ENCODE assay signal across 8 mouse cellular contexts in genomic region chr5:73761709-73762108, GRCm38 (mm10).
A peak's percentile ranks its signal among the peaks of the same experiment; 100 is the strongest.
DNase-seq lines count a peak whose midpoint lies in the region; ATAC-seq lines count a peak whose summit lies in the region.

No protein-coding gene starts in this region.

- H3K27me3 ChIP-seq in limb, embryonic 10.5 days (ENCODE audit: low read depth, poor library complexity, severe bottlenecking): no peaks in the 10 kb centered on the region
- H3K27me3 ChIP-seq in neural tube, embryonic 11.5 days (ENCODE audit: control insufficient read depth, insufficient read depth, low read length): no peaks in the 10 kb centered on the region

- ATAC-seq in neural tube, embryonic 11.5 days (ENCODE audit: insufficient read depth, low FRiP score, low TSS enrichment): no peak
- ATAC-seq in megakaryocyte-erythroid progenitor cell, adult 5-6 weeks (replicated peaks; ENCODE audit: low FRiP score, low TSS enrichment, poor library complexity, severe bottlenecking): no peak

- peak; percentile 48 for DNase-seq in adrenal gland, postnatal 14 days
- DNase-seq in embryo, embryonic 9.5 days (ENCODE audit: extremely low spot score): peak; percentile 65
- peak; percentile 81 to 85 for DNase-seq in heart, adult 18-20 months
- peak; percentile 40 for DNase-seq in kidney, adult 9 months
- peak; percentile 86 for DNase-seq in limb, embryonic 10.5 days (ENCODE audit: low spot score)
- DNase-seq in neural tube, embryonic 11.5 days (ENCODE audit: low spot score): peak; percentile 72
- DNase-seq in urinary bladder, postnatal 36 days (ENCODE audit: low spot score in 2 of 2): peak; percentile 35 to 69

- WGBS in limb, embryonic 10.5 days: 34% methylated on average over 8 of the region's 8 CpGs
- WGBS in neural tube, embryonic 11.5 days: 38% methylated on average over 8 of the region's 8 CpGs

- no peak overlapping the region for H3K9ac ChIP-seq in neural tube, embryonic 11.5 days (ENCODE audit: low read length)

- no peaks in the 10 kb centered on the region for H3K9me3 ChIP-seq in limb, embryonic 10.5 days (replicated peaks)
- H3K9me3 ChIP-seq in neural tube, embryonic 11.5 days (ENCODE audit: control insufficient read depth, low read length): no peaks in the 10 kb centered on the region

- no peak overlapping the region for H3K4me3 ChIP-seq in limb, embryonic 10.5 days
- H3K4me3 ChIP-seq in neural tube, embryonic 11.5 days (ENCODE audit: low read depth, low read length): no peak overlapping the region

- H3K4me1 ChIP-seq in limb, embryonic 10.5 days: peaks cover 22% of the 10 kb centered on the region
- no peaks in the 10 kb centered on the region for H3K4me1 ChIP-seq in neural tube, embryonic 11.5 days (ENCODE audit: control insufficient read depth, insufficient read depth, low read length)

- peak overlapping the region; percentile 79 for H3K27ac ChIP-seq in limb, embryonic 10.5 days
- H3K27ac ChIP-seq in neural tube, embryonic 11.5 days (ENCODE audit: low read depth, low read length): no peak overlapping the region

- no peak overlapping the region for H3K4me2 ChIP-seq in neural tube, embryonic 11.5 days (ENCODE audit: low read depth)

- H3K36me3 ChIP-seq in limb, embryonic 10.5 days: no peaks in the 10 kb centered on the region
- H3K36me3 ChIP-seq in neural tube, embryonic 11.5 days (ENCODE audit: control insufficient read depth, insufficient read depth, low read length): no peaks in the 10 kb centered on the region
